Mouse (Mus musculus) olfactory bulb, adult 2 months (tissue): Measurements from ENCODE around the gene Ndufaf3.

Source experiments
- CTCF ChIP-seq: fragments of 200-500 bp; IDR thresholded peaks from 2 replicates; pipeline ENCODE4 v1.5.1; 2012; ENCODE audit warnings: low read depth, mild to moderate bottlenecking, low read length, moderate library complexity; ENCODE audit not compliant: insufficient read depth
- POLR2A ChIP-seq: fragments of 200-500 bp; IDR thresholded peaks from 2 replicates; pipeline ENCODE4 v1.6.1; 2012; ENCODE audit warnings: mild to moderate bottlenecking, low read depth, low read length, moderate library complexity; ENCODE audit not compliant: insufficient read depth

- no peak for TF ChIP-seq CTCF
- no peak for TF ChIP-seq POLR2A
Measured at GRCm38 (mm10) chr9:108559169-108559568, 8.1 kb downstream of the Ndufaf3 start.
